Mouse (Mus musculus) heart, adult 9 months (tissue): ENCODE measurements around the gene Scfd2.

ENCODE experiments used
- DNase-seq, 2 experiments: peaks; one replicate each; pipeline ENCODE4 v3.0.0; 2022; ENCODE audit warnings: low spot score in 2 of 2

The Scfd2 gene

GRCm38 (mm10) chr5:74244406-74245019, 287.0 kb downstream of the Scfd2 start:
- DNase-seq, result no peak

GRCm38 (mm10) chr5:74242654-74243053, 288.9 kb downstream of the Scfd2 start:
- DNase-seq, result no peak

GRCm38 (mm10) chr5:74240926-74241680, 290.5 kb downstream of the Scfd2 start:
- DNase-seq, result no peak

GRCm38 (mm10) chr5:74240298-74240697, 291.3 kb downstream of the Scfd2 start:
- no peak for DNase-seq

- no peak for DNase-seq
Measured at GRCm38 (mm10) chr5:74239369-74239768, 292.2 kb downstream of the Scfd2 start.

GRCm38 (mm10) chr5:74233808-74234207, 297.8 kb downstream of the Scfd2 start:
- no peak for DNase-seq

GRCm38 (mm10) chr5:74230525-74230924, 301.0 kb downstream of the Scfd2 start:
- DNase-seq, result no peak

GRCm38 (mm10) chr5:74229775-74230413, 301.7 kb downstream of the Scfd2 start:
- no peak for DNase-seq

- DNase-seq, result no peak
Measured at GRCm38 (mm10) chr5:74228938-74229337, 302.6 kb downstream of the Scfd2 start.

GRCm38 (mm10) chr5:74227352-74227751, 304.2 kb downstream of the Scfd2 start:
- no peak for DNase-seq

- DNase-seq, result no peak
Measured at GRCm38 (mm10) chr5:74226183-74226582, 305.4 kb downstream of the Scfd2 start.

GRCm38 (mm10) chr5:74224480-74224879, 307.1 kb downstream of the Scfd2 start:
- DNase-seq, result no peak

GRCm38 (mm10) chr5:74222626-74223025, 308.9 kb downstream of the Scfd2 start:
- no peak for DNase-seq

GRCm38 (mm10) chr5:74218524-74218923, 313.0 kb downstream of the Scfd2 start:
- no peak for DNase-seq

- DNase-seq, result no peak
Measured at GRCm38 (mm10) chr5:74215125-74215524, 316.4 kb downstream of the Scfd2 start.

- DNase-seq, result no peak
Measured at GRCm38 (mm10) chr5:74214501-74215110, 317.0 kb downstream of the Scfd2 start.

- DNase-seq, result no peak
Measured at GRCm38 (mm10) chr5:74211346-74211745, 320.2 kb downstream of the Scfd2 start.

- DNase-seq, result no peak
Measured at GRCm38 (mm10) chr5:74209640-74210039, 321.9 kb downstream of the Scfd2 start.

- no peak for DNase-seq
Measured at GRCm38 (mm10) chr5:74208438-74208837, 323.1 kb downstream of the Scfd2 start.

GRCm38 (mm10) chr5:74207209-74207608, 324.4 kb downstream of the Scfd2 start:
- no peak for DNase-seq

GRCm38 (mm10) chr5:74206649-74207048, 324.9 kb downstream of the Scfd2 start:
- DNase-seq, result no peak

- DNase-seq, result peak; percentile 68 to 69
Measured at GRCm38 (mm10) chr5:74206038-74206437, 325.5 kb downstream of the Scfd2 start.
